Mouse (Mus musculus) hindbrain, postnatal 0 days (tissue): ENCODE data around the gene Mbnl2. TPM values are rescaled to one million over a fixed set of nuclear protein-coding genes. Genes with fewer than 3 reads are reported as not detected.

Source experiments
- ATAC-seq: fragments of 200-750 bp; cut with Nextera tagmentation; 2 replicates; pipeline ENCODE4 v1.8.0; 2017; ENCODE audit warnings: mild to moderate bottlenecking, moderate TSS enrichment, moderate library complexity
- DNase-seq: peaks from one replicate; pipeline ENCODE4 v3.0.0-alpha.2; 2015; ENCODE audit warnings: low spot score
- H3K27ac ChIP-seq: fragments of 300-500 bp; sonication (generic); 2 replicates; pipeline ENCODE4 v1.5.1; 2014; ENCODE audit warnings: mild to moderate bottlenecking
- H3K27me3 ChIP-seq: fragments of 300-500 bp; sonication (generic); 2 replicates; pipeline ENCODE4 v1.6.1; 2014; ENCODE audit warnings: low read length, mixed read lengths; ENCODE audit not compliant: insufficient read depth
- H3K36me3 ChIP-seq: fragments of 300-500 bp; sonication (generic); 2 replicates; pipeline ENCODE4 v1.6.1; 2014; ENCODE audit warnings: low read length, mixed read lengths; ENCODE audit not compliant: insufficient read depth
- H3K4me1 ChIP-seq: fragments of 300-500 bp; sonication (generic); 2 replicates; pipeline ENCODE4 v1.6.1; 2014; ENCODE audit warnings: antibody characterized with exemption, low read length, mixed read lengths; ENCODE audit not compliant: insufficient read depth
- H3K4me2 ChIP-seq: fragments of 300-500 bp; sonication (generic); 2 replicates; pipeline ENCODE4 v1.6.1; 2014; ENCODE audit warnings: low read depth, mild to moderate bottlenecking, low read length, moderate library complexity, mixed read lengths
- H3K4me3 ChIP-seq: fragments of 300-500 bp; sonication (generic); 2 replicates; pipeline ENCODE4 v1.5.1; 2014; ENCODE audit warnings: low read length
- H3K9ac ChIP-seq: fragments of 300-500 bp; sonication (generic); replicated peaks from 2 replicates; pipeline ENCODE4 v1.6.1; 2014; ENCODE audit warnings: mild to moderate bottlenecking, low read length, moderate library complexity, mixed read lengths
- H3K9me3 ChIP-seq: fragments of 300-500 bp; sonication (generic); 2 replicates; pipeline ENCODE4 v1.6.1; 2016; ENCODE audit warnings: low read length, mixed read lengths
- CTCF ChIP-seq: IDR thresholded peaks from 2 replicates; pipeline ENCODE4 v1.5.1; 2016; ENCODE audit warnings: antibody characterized with exemption, control low read depth, low read depth
- WGBS: fragments of 180-500 bp; shearing (Covaris S2); extraction: QIAGEN DNeasy Blood & Tissue Kit; methylation state at CpG from one replicate; pipeline ENCODE4 v1.1.7; 2014; 5-methylcytosine and 5-hydroxymethylcytosine counted together
- polyA plus RNA-seq: library from polyadenylated mRNA; unstranded; fragments of >200 nt; fragmentation: Nextera tagmentation; extraction: Ambion mirVana; gene quantifications from 2 replicates; pipeline ENCODE4 v1.2.1, GENCODE M21; 2015
- total RNA-seq: library from RNA; depleted of rRNA; stranded (reverse); fragments of >200 nt; gene quantifications from 2 replicates; pipeline ENCODE4 v1.2.3, GENCODE M21; 2014

Mbnl2 gene
- total and polyA plus RNA-seq, 2 experiments from 2014 or later = 28.6 to 78.3 TPM

DNA sequence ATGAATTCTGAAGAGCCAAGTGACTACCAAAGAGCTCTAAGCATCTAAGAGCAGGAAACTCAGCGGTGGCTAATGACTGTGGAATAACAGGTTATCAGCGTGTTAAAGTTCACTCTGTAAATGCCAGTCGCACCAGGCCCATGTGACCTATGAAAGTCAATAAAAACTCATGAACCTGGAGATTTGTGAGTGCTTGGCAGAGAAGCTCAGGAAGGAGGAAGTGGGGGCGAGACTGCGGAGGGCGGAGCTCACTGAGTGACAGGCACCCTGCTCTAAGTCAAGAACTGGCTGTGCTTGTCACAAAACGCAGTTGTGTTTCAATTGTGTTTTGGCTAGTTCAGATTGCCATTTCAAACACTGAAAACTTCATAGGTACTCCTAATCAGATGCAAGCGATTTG, 131.4 kb downstream of the Mbnl2 start:
- 83% methylated on average over 8 of the region's 8 CpGs for WGBS
- no peak for DNase-seq
- Histone ChIP-seq H3K4me1 (no peaks in the 10 kb centered on the region), H3K27me3 (no peaks in the 10 kb centered on the region), H3K9ac (no peak overlapping the region), H3K27ac (no peak overlapping the region), H3K4me2 (no peak overlapping the region), H3K4me3 (no peak overlapping the region), H3K36me3 (0 out of 2 replicates have a peak, but pooled peaks cover 7% of the 10 kb centered on the region), H3K9me3 (no peaks in the 10 kb centered on the region)
- no peak for ATAC-seq
- TF ChIP-seq CTCF = no peak

GRCm38 (mm10) chr14:120409854-120410253, 134.4 kb downstream of the Mbnl2 start:
- WGBS = 94% methylated on average over 10 of the region's 10 CpGs
- H3K27ac ChIP-seq = no peak overlapping the region
- no peak overlapping the region for H3K4me2 ChIP-seq
- H3K9ac ChIP-seq = no peak overlapping the region
- no peaks in the 10 kb centered on the region for H3K27me3 ChIP-seq
- no peaks in the 10 kb centered on the region for H3K4me1 ChIP-seq
- no peak for TF ChIP-seq CTCF
- 0 out of 2 replicates have a peak, but pooled peaks cover 7% of the 10 kb centered on the region for H3K36me3 ChIP-seq
- no peak for DNase-seq
- no peaks in the 10 kb centered on the region for H3K9me3 ChIP-seq
- H3K4me3 ChIP-seq = no peak overlapping the region
- no peak for ATAC-seq

DNA sequence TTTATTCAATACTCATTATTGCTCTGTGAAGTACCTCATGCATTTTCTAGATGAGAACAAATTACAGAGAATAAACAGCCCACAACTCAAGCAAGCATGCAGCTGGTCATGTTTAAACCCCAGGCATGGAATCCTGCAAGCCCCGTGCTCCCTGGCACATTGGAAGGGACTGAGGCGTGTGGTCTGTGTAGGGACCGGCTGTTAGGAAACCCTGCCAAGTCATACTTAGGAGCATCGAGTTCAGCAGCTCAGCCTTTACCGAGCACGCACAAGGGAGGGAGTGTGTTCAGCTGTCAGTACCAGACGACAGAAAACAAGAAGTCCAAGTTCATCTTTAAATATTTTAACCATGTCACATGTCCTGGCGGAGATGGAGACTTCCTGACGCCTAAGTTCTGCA, 141.4 kb downstream of the Mbnl2 start:
- H3K4me2 ChIP-seq = no peak overlapping the region
- H3K4me1 ChIP-seq = no peaks in the 10 kb centered on the region
- 61% methylated on average over 9 of the region's 9 CpGs for whole genome bisulfite sequencing
- no peak overlapping the region for H3K27ac ChIP-seq
- no peak for TF ChIP-seq CTCF
- DNase-seq (no peak), ATAC-seq (no peak)
- no peak overlapping the region for H3K4me3 ChIP-seq
- no peaks in the 10 kb centered on the region for H3K9me3 ChIP-seq
- H3K27me3 ChIP-seq = no peaks in the 10 kb centered on the region
- no peaks in the 10 kb centered on the region for H3K36me3 ChIP-seq
- H3K9ac ChIP-seq = no peak overlapping the region

DNA sequence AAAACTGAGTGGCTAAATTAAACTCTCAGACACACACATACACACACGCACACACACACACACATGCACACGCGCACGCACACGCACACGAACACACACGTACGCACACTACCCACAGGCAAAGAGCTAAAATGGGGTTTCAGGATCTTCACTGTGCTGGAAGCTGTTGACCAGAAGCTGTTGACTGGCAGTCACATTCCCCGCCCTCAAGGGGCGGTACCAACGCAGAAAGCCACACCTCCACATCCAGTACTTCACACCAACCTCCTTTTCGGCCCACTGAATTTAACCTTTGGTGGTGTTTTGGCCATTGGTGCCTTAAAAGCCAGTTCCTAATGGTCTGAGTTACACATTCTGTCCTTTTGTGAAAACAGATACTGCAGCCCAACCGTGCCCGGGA, 143.5 kb downstream of the Mbnl2 start:
- Histone ChIP-seq H3K4me3 (no peak overlapping the region), H3K36me3 (peaks cover 7% of the 10 kb centered on the region; the same call in 1 of the 2 replicates), H3K27me3 (no peaks in the 10 kb centered on the region), H3K9ac (no peak overlapping the region), H3K27ac (no peak overlapping the region), H3K4me1 (no peaks in the 10 kb centered on the region), H3K4me2 (no peak overlapping the region), H3K9me3 (no peaks in the 10 kb centered on the region)
- no peak for DNase-seq
- TF ChIP-seq CTCF = no peak
- 79% methylated on average over 14 of the region's 14 CpGs for WGBS
- ATAC-seq = no peak

DNA sequence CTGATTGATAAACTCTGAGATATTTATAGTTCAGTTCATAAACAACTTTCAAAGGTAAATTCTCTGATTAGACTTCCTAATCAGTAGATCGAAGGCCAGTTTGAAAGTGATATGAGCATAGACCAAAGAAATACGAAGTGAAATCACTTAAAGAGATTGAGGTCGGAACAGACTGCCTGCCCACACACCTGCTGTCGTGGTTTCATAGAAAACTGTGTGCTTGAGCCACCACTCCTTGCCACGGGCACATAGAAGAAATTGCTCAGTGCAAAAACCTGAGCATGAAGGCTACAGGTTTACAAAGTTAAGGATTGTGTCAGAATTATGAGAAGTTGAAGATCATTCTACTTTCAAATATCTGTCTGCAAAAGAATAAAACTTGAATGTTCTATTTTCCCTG, 153.0 kb downstream of the Mbnl2 start:
- no peak for ATAC-seq
- no peaks in the 10 kb centered on the region for H3K4me1 ChIP-seq
- TF ChIP-seq CTCF = no peak
- H3K4me2 ChIP-seq = no peak overlapping the region
- no peaks in the 10 kb centered on the region; the same call in 1 of the 2 replicates for H3K9me3 ChIP-seq
- no peak for DNase-seq
- WGBS = 91% methylated on average over 5 of the region's 5 CpGs
- no peak overlapping the region for H3K4me3 ChIP-seq
- no peaks in the 10 kb centered on the region for H3K27me3 ChIP-seq
- no peak overlapping the region for H3K27ac ChIP-seq
- no peak overlapping the region for H3K9ac ChIP-seq
- peaks cover 19% of the 10 kb centered on the region for H3K36me3 ChIP-seq

DNA sequence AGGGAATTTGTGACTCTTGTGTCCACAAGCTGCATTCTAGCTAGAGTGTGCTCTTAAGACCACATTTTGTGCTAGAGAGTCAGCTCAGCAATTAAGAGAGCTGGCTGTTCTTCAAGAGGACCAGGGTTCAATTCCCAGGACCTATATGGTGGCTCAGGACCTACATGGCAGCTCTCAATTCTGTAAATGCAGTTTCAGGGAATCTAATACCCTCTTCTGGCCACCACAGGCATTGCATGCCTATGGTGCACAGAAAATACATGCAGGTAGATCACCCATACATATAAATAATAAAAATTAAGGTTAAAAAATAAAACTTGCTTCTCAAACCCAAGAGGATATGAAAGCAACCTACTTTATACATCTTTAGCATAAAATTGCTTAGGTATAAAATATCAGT, 157.3 kb downstream of the Mbnl2 start:
- Histone ChIP-seq H3K9ac (no peak overlapping the region), H3K36me3 (peaks cover 4% of the 10 kb centered on the region; the same call in 1 of the 2 replicates), H3K27ac (no peak overlapping the region), H3K9me3 (no peaks in the 10 kb centered on the region), H3K4me1 (no peaks in the 10 kb centered on the region), H3K4me3 (no peak overlapping the region), H3K4me2 (no peak overlapping the region), H3K27me3 (no peaks in the 10 kb centered on the region)
- peak; percentile 57 for TF ChIP-seq CTCF
- DNase-seq (no peak), ATAC-seq (no peak)

- H3K27ac ChIP-seq = peak overlapping the region; percentile 51; the same call in 1 of the 2 replicates
- peak; percentile 58 for ATAC-seq
- no peak overlapping the region for H3K9ac ChIP-seq
- H3K4me2 ChIP-seq = no peak overlapping the region
- H3K27me3 ChIP-seq = no peaks in the 10 kb centered on the region
- H3K4me1 ChIP-seq = no peaks in the 10 kb centered on the region
- H3K9me3 ChIP-seq = no peaks in the 10 kb centered on the region
- H3K4me3 ChIP-seq = no peak overlapping the region
- peak; percentile 13 for DNase-seq
- H3K36me3 ChIP-seq = peaks cover 4% of the 10 kb centered on the region; the same call in 1 of the 2 replicates
- 56% methylated on average over 8 of the region's 8 CpGs for WGBS
- no peak for TF ChIP-seq CTCF
Observed at GRCm38 (mm10) chr14:120433931-120434398, 158.5 kb downstream of the Mbnl2 start.
